Mouse (Mus musculus): Measurements from ENCODE around the gene Hnrnpl. TPM values are rescaled to one million over a fixed set of nuclear protein-coding genes. Genes with fewer than 3 reads are reported as not detected.

The Hnrnpl gene
- polyA plus RNA-seq, 1 experiment from 2014 or later = 231 TPM

- no peak overlapping the region for H3K9ac ChIP-seq (replicated peaks)
- no peaks in the 10 kb centered on the region for H3K36me3 ChIP-seq
- no peaks in the 10 kb centered on the region for H3K9me3 ChIP-seq
- no peak for ATAC-seq (replicated peaks)
- no peaks in the 10 kb centered on the region for H3K27me3 ChIP-seq
- 89% methylated on average over 24 of the region's 24 CpGs for WGBS
- peaks cover 3% of the 10 kb centered on the region; the same call in 1 of the 2 replicates for H3K4me1 ChIP-seq
- no peak overlapping the region for H3K27ac ChIP-seq (replicated peaks)
- no peak overlapping the region for H3K4me3 ChIP-seq
- no peak overlapping the region for H3K4me2 ChIP-seq (replicated peaks)
These were observed 62.7 kb downstream of the Hnrnpl start for GRCm38 (mm10) chr7:28870901-28871664.

Other genes with a start within 250 kb of the Hnrnpl start
- 24.3 and 25.7 TPM in 2 replicates for gene Samd4b, start 210.4 kb upstream of the Hnrnpl start, polyA plus RNA-seq (2015; fragmentation: Nextera tagmentation; extraction: Ambion mirVana)
- gene Pak4, start 210.4 kb upstream of the Hnrnpl start, polyA plus RNA-seq (2015; fragmentation: Nextera tagmentation; extraction: Ambion mirVana) = 28.9 and 30.0 TPM in 2 replicates
- gene Acp7, start 177.2 kb upstream of the Hnrnpl start, polyA plus RNA-seq (2015; fragmentation: Nextera tagmentation; extraction: Ambion mirVana) = not detected in 2 replicates
- gene Fbxo27, start 115.7 kb upstream of the Hnrnpl start, polyA plus RNA-seq (2015; fragmentation: Nextera tagmentation; extraction: Ambion mirVana) = 6.3 TPM in 2 replicates
- 3.3 and 3.8 TPM in 2 replicates for gene Fbxo17, start 91.7 kb upstream of the Hnrnpl start, polyA plus RNA-seq (2015; fragmentation: Nextera tagmentation; extraction: Ambion mirVana)
- 109 and 113 TPM in 2 replicates for gene Mrps12, start 66.7 kb upstream of the Hnrnpl start, polyA plus RNA-seq (2015; fragmentation: Nextera tagmentation; extraction: Ambion mirVana)
- 18.5 and 18.6 TPM in 2 replicates for gene Sars2, start 66.5 kb upstream of the Hnrnpl start, polyA plus RNA-seq (2015; fragmentation: Nextera tagmentation; extraction: Ambion mirVana)
- 0.27 TPM in 1 of 2 replicates, not detected in the other for gene Ccer2, start 52.4 kb upstream of the Hnrnpl start, polyA plus RNA-seq (2015; fragmentation: Nextera tagmentation; extraction: Ambion mirVana)
- gene Sirt2, start 41.8 kb upstream of the Hnrnpl start, polyA plus RNA-seq (2015; fragmentation: Nextera tagmentation; extraction: Ambion mirVana) = 105 and 109 TPM in 2 replicates
- gene Nfkbib, start 41.0 kb upstream of the Hnrnpl start, polyA plus RNA-seq (2015; fragmentation: Nextera tagmentation; extraction: Ambion mirVana) = 59.0 and 62.0 TPM in 2 replicates
- 1.8 and 2.5 TPM in 2 replicates for gene Rinl, start 19.6 kb upstream of the Hnrnpl start, polyA plus RNA-seq (2015; fragmentation: Nextera tagmentation; extraction: Ambion mirVana)
- 85.2 and 86.5 TPM in 2 replicates for gene Ech1, start 16.7 kb downstream of the Hnrnpl start, polyA plus RNA-seq (2015; fragmentation: Nextera tagmentation; extraction: Ambion mirVana)
- 4.2 and 4.9 TPM in 2 replicates for gene Lgals4, start 25.3 kb downstream of the Hnrnpl start, polyA plus RNA-seq (2015; fragmentation: Nextera tagmentation; extraction: Ambion mirVana)
- gene Lgals7, start 55.3 kb downstream of the Hnrnpl start, polyA plus RNA-seq (2015; fragmentation: Nextera tagmentation; extraction: Ambion mirVana) = 2.6 and 3.5 TPM in 2 replicates
- 0.57 and 0.80 TPM in 2 replicates for gene Capn12, start 72.9 kb downstream of the Hnrnpl start, polyA plus RNA-seq (2015; fragmentation: Nextera tagmentation; extraction: Ambion mirVana)
- gene Actn4, start 153.8 kb downstream of the Hnrnpl start, polyA plus RNA-seq (2015; fragmentation: Nextera tagmentation; extraction: Ambion mirVana) = 134 TPM in 2 replicates
- 303 and 307 TPM in 2 replicates for gene Eif3k, start 173.3 kb downstream of the Hnrnpl start, polyA plus RNA-seq (2015; fragmentation: Nextera tagmentation; extraction: Ambion mirVana)
- gene Map4k1, start 173.5 kb downstream of the Hnrnpl start, polyA plus RNA-seq (2015; fragmentation: Nextera tagmentation; extraction: Ambion mirVana) = 5.5 and 7.7 TPM in 2 replicates